Mouse (Mus musculus) thymus, adult 2 months (tissue): ENCODE data around the gene Gm49358.

Experiments used
- CTCF ChIP-seq: fragments of 200-500 bp; IDR thresholded peaks from 2 replicates; pipeline ENCODE4 v1.5.1; 2012; ENCODE audit warnings: mild to moderate bottlenecking, control low read depth, low read length, moderate library complexity, borderline replicate concordance; ENCODE audit not compliant: control insufficient read depth, poor library complexity, insufficient read depth; ENCODE audit errors: extremely low read depth
- POLR2A ChIP-seq: fragments of 200-500 bp; IDR thresholded peaks from 2 replicates; pipeline ENCODE4 v1.6.1; 2012; ENCODE audit warnings: mild to moderate bottlenecking, low read length, control low read depth, moderate library complexity; ENCODE audit not compliant: control insufficient read depth, poor library complexity, insufficient read depth; ENCODE audit errors: extremely low read depth

DNA sequence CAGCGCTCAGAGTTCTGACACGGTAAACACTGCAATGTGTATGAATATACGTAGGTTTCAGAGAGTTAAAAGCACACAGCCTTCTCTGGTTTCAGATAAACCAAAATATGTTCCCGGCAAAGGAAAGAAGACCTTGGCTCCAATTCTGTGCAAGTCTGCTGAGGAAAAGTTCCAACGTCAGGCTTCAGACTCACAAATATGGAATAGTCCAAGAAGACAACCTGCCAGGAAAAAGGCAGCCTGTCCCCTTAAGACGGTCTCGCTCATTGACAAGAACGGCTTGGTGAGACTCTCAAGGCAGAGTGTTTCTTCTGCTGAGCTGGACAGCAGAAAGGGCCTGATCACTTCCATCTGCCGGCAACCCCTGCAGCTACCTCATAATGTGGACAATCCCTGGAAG, 12.5 kb downstream of the Gm49358 start:
- TF ChIP-seq CTCF (no peak), POLR2A (no peak)
